Mouse (Mus musculus) forebrain, embryonic 12.5 days (tissue): ENCODE results near the gene Trim15. TPM values are rescaled to one million over a fixed set of nuclear protein-coding genes. Genes with fewer than 3 reads are reported as not detected.
"Not testable (repeated sequence)": the region's sequence is repeated elsewhere in the genome, so short reads cannot be mapped to it uniquely, and the experiment has no call there.

Experiments used
- ATAC-seq: fragments of 200-750 bp; cut with Nextera tagmentation; 2 replicates; pipeline ENCODE4 v1.8.0; 2017; ENCODE audit warnings: moderate TSS enrichment; ENCODE audit not compliant: low FRiP score
- H3K27ac ChIP-seq: fragments of 300-500 bp; sonication (generic); 2 replicates; pipeline ENCODE4 v1.5.1; 2016; ENCODE audit warnings: mild to moderate bottlenecking
- H3K27me3 ChIP-seq: fragments of 300-500 bp; sonication (generic); 2 replicates; pipeline ENCODE4 v1.6.1; 2016; ENCODE audit warnings: mild to moderate bottlenecking
- H3K36me3 ChIP-seq: fragments of 300-500 bp; sonication (generic); replicated peaks from 2 replicates; pipeline ENCODE4 v1.6.1; 2016; ENCODE audit warnings: mild to moderate bottlenecking
- H3K4me1 ChIP-seq: fragments of 300-500 bp; sonication (generic); 2 replicates; pipeline ENCODE4 v1.6.1; 2016
- H3K4me2 ChIP-seq: fragments of 300-500 bp; sonication (generic); 2 replicates; pipeline ENCODE4 v1.6.1; 2016; ENCODE audit warnings: mild to moderate bottlenecking, moderate library complexity
- H3K4me3 ChIP-seq: fragments of 300-500 bp; sonication (generic); replicated peaks from 2 replicates; pipeline ENCODE4 v1.5.1; 2016; ENCODE audit warnings: mild to moderate bottlenecking
- H3K9ac ChIP-seq: fragments of 300-500 bp; sonication (generic); 2 replicates; pipeline ENCODE4 v1.6.1; 2016; ENCODE audit warnings: mild to moderate bottlenecking
- H3K9me3 ChIP-seq: fragments of 300-500 bp; sonication (generic); 2 replicates; pipeline ENCODE4 v1.6.1; 2016
- WGBS: fragments of 180-500 bp; shearing (Covaris S2); methylation state at CpG from one replicate; pipeline ENCODE4 v1.1.7; 2016; 5-methylcytosine and 5-hydroxymethylcytosine counted together
- polyA plus RNA-seq: library from polyadenylated mRNA; unstranded; fragments of >200 nt; fragmentation: Nextera tagmentation; extraction: Ambion mirVana; gene quantifications from 2 replicates; pipeline ENCODE4 v1.2.1, GENCODE M21; 2016

Trim15 gene
- polyA plus RNA-seq, 1 experiment from 2014 or later, result 0.14 TPM

GRCm38 (mm10) chr17:36893387-36893786 is 26.4 kb upstream of the Trim15 start:
- Histone ChIP-seq H3K4me3 (no peak overlapping the region), H3K9ac (no peak overlapping the region), H3K36me3 (no peaks in the 10 kb centered on the region), H3K4me1 (no peaks in the 10 kb centered on the region), H3K27ac (no peak overlapping the region), H3K27me3 (0 out of 2 replicates have a peak, but pooled peaks cover 5% of the 10 kb centered on the region), H3K9me3 (no peaks in the 10 kb centered on the region), H3K4me2 (no peak overlapping the region)
- 83% methylated on average over 5 of the region's 5 CpGs for WGBS
- ATAC-seq, result no peak

- 0 out of 2 replicates have a peak, but pooled peaks cover 5% of the 10 kb centered on the region for H3K27me3 ChIP-seq
- no peak overlapping the region for H3K4me3 ChIP-seq
- WGBS, result 15% methylated on average over 2 of the region's 2 CpGs
- ATAC-seq, result no peak
- no peak overlapping the region for H3K4me2 ChIP-seq
- H3K36me3 ChIP-seq, result no peaks in the 10 kb centered on the region
- H3K4me1 ChIP-seq, result no peaks in the 10 kb centered on the region
- no peak overlapping the region for H3K27ac ChIP-seq
- no peaks in the 10 kb centered on the region for H3K9me3 ChIP-seq
- no peak overlapping the region for H3K9ac ChIP-seq
Measured at GRCm38 (mm10) chr17:36892362-36892761, 25.4 kb upstream of the Trim15 start.

- not testable (repeated sequence) for H3K4me3 ChIP-seq, H3K27ac ChIP-seq, ATAC-seq, H3K9me3 ChIP-seq, H3K36me3 ChIP-seq, H3K4me2 ChIP-seq, H3K4me1 ChIP-seq, H3K27me3 ChIP-seq, H3K9ac ChIP-seq
- WGBS, result 100% methylated on average over 1 of the region's 1 CpGs
Measured at GRCm38 (mm10) chr17:36891496-36891895, 24.5 kb upstream of the Trim15 start.

GRCm38 (mm10) chr17:36890073-36890903 is 23.3 kb upstream of the Trim15 start, which contains the start of gene Trim40:
Trim40 (minus strand) TSS chr17:36890123.
- H3K36me3 ChIP-seq, result no peaks in the 10 kb centered on the region
- H3K9ac ChIP-seq, result no peak within 1 kb of the TSS
- H3K4me1 ChIP-seq, result no peaks in the 10 kb centered on the region
- H3K9me3 ChIP-seq, result no peaks in the 10 kb centered on the region
- H3K4me3 ChIP-seq, result no peak within 1 kb of the TSS
- H3K27me3 ChIP-seq, result 0 out of 2 replicates have a peak, but pooled peaks cover 5% of the 10 kb centered on the region
- H3K4me2 ChIP-seq, result no peak within 1 kb of the TSS
- 86% methylated on average over 5 of the region's 5 CpGs for WGBS
- no peak within 1 kb of the TSS for H3K27ac ChIP-seq
- ATAC-seq, result no peak

GRCm38 (mm10) chr17:36885132-36885790 is 18.3 kb upstream of the Trim15 start:
- no peak overlapping the region for H3K4me3 ChIP-seq
- H3K9ac ChIP-seq, result no peak overlapping the region
- H3K4me2 ChIP-seq, result no peak overlapping the region
- H3K4me1 ChIP-seq, result no peaks in the 10 kb centered on the region
- whole genome bisulfite sequencing, result 93% methylated on average over 12 of the region's 12 CpGs
- no peak overlapping the region for H3K27ac ChIP-seq
- no peaks in the 10 kb centered on the region for H3K36me3 ChIP-seq
- no peaks in the 10 kb centered on the region for H3K9me3 ChIP-seq
- ATAC-seq, result no peak
- H3K27me3 ChIP-seq, result 0 out of 2 replicates have a peak, but pooled peaks cover 5% of the 10 kb centered on the region

- no peak overlapping the region for H3K4me3 ChIP-seq
- no peaks in the 10 kb centered on the region for H3K9me3 ChIP-seq
- 89% methylated on average over 2 of the region's 2 CpGs for WGBS
- no peak overlapping the region for H3K27ac ChIP-seq
- H3K4me2 ChIP-seq, result no peak overlapping the region
- no peak for ATAC-seq
- H3K4me1 ChIP-seq, result no peaks in the 10 kb centered on the region
- no peak overlapping the region for H3K9ac ChIP-seq
- no peaks in the 10 kb centered on the region for H3K27me3 ChIP-seq
- H3K36me3 ChIP-seq, result no peaks in the 10 kb centered on the region
Measured at GRCm38 (mm10) chr17:36883350-36883749, 16.3 kb upstream of the Trim15 start.

GRCm38 (mm10) chr17:36874636-36875035 is 7.6 kb upstream of the Trim15 start:
- no peak overlapping the region for H3K4me3 ChIP-seq
- H3K9me3 ChIP-seq, result no peaks in the 10 kb centered on the region
- 77% methylated on average over 4 of the region's 4 CpGs for WGBS
- H3K9ac ChIP-seq, result no peak overlapping the region
- H3K4me1 ChIP-seq, result no peaks in the 10 kb centered on the region
- no peak overlapping the region for H3K27ac ChIP-seq
- no peak overlapping the region for H3K4me2 ChIP-seq
- no peaks in the 10 kb centered on the region; the same call in 1 of the 2 replicates for H3K27me3 ChIP-seq
- no peak for ATAC-seq
- no peaks in the 10 kb centered on the region for H3K36me3 ChIP-seq

- Histone ChIP-seq H3K9ac (no peak overlapping the region), H3K9me3 (no peaks in the 10 kb centered on the region), H3K4me2 (no peak overlapping the region), H3K4me3 (no peak overlapping the region), H3K27me3 (peaks cover 20% of the 10 kb centered on the region), H3K36me3 (no peaks in the 10 kb centered on the region), H3K27ac (no peak overlapping the region), H3K4me1 (peaks cover 6% of the 10 kb centered on the region; the same call in 1 of the 2 replicates)
- no peak for ATAC-seq
- WGBS, result 82% methylated on average over 25 of the region's 25 CpGs
Measured at GRCm38 (mm10) chr17:36869955-36870810, 3.2 kb upstream of the Trim15 start.

- ATAC-seq, result no peak
- Histone ChIP-seq H3K4me2 (no peak within 1 kb of the TSS), H3K27me3 (peaks cover 23% of the 10 kb centered on the region), H3K27ac (no peak within 1 kb of the TSS), H3K9ac (0 out of 2 replicates have a peak within 1 kb of the TSS, but pooled peaks have one; percentile 1), H3K9me3 (no peaks in the 10 kb centered on the region), H3K4me3 (no peak within 1 kb of the TSS), H3K36me3 (no peaks in the 10 kb centered on the region), H3K4me1 (peaks cover 6% of the 10 kb centered on the region; the same call in 1 of the 2 replicates)
- 83% methylated on average over 4 of the region's 4 CpGs for WGBS
Measured at GRCm38 (mm10) chr17:36869284-36869954, 2.4 kb upstream of the Trim15 start, which contains the start of gene Trim10. Trim10 (plus strand) TSS chr17:36869574.

- H3K4me3 ChIP-seq, result no peak overlapping the region
- no peak overlapping the region for H3K4me2 ChIP-seq
- no peak for ATAC-seq
- H3K27me3 ChIP-seq, result peaks cover 23% of the 10 kb centered on the region
- peaks cover 6% of the 10 kb centered on the region; the same call in 1 of the 2 replicates for H3K4me1 ChIP-seq
- 86% methylated on average over 2 of the region's 2 CpGs for WGBS
- H3K9ac ChIP-seq, result no peak overlapping the region
- no peaks in the 10 kb centered on the region for H3K9me3 ChIP-seq
- H3K27ac ChIP-seq, result no peak overlapping the region
- H3K36me3 ChIP-seq, result no peaks in the 10 kb centered on the region
Measured at GRCm38 (mm10) chr17:36868836-36869235, 1.8 kb upstream of the Trim15 start.

- H3K4me2 ChIP-seq, result no peak overlapping the region
- H3K4me1 ChIP-seq, result peaks cover 2% of the 10 kb centered on the region; the same call in 1 of the 2 replicates
- no peak overlapping the region for H3K9ac ChIP-seq
- peaks cover 12% of the 10 kb centered on the region for H3K27me3 ChIP-seq
- WGBS, result 77% methylated on average over 2 of the region's 2 CpGs
- no peaks in the 10 kb centered on the region for H3K9me3 ChIP-seq
- no peak overlapping the region for H3K27ac ChIP-seq
- H3K4me3 ChIP-seq, result no peak overlapping the region
- H3K36me3 ChIP-seq, result peaks cover 32% of the 10 kb centered on the region
- no peak for ATAC-seq
Measured at GRCm38 (mm10) chr17:36861680-36862079, 5.3 kb downstream of the Trim15 start.
